Mouse (Mus musculus) splenic B cell, adult 2 months (primary cell): Measurements from ENCODE around the gene Irs2.

ENCODE experiments used
- DNase-seq: peaks from one replicate; pipeline ENCODE4 v3.0.0-alpha.2; 2011; ENCODE audit warnings: low read depth, low spot score
- H3K27me3 ChIP-seq: 2 replicates; pipeline ENCODE4 v1.6.1; 2012; ENCODE audit warnings: mild to moderate bottlenecking, low read length, moderate library complexity, mixed read lengths; ENCODE audit not compliant: control insufficient read depth, poor library complexity, insufficient read depth, severe bottlenecking
- H3K36me3 ChIP-seq: 2 replicates; pipeline ENCODE4 v1.6.1; 2012; ENCODE audit warnings: mild to moderate bottlenecking, low read length, moderate library complexity, mixed read lengths; ENCODE audit not compliant: control insufficient read depth, poor library complexity, insufficient read depth, severe bottlenecking

Gene Irs2

DNA sequence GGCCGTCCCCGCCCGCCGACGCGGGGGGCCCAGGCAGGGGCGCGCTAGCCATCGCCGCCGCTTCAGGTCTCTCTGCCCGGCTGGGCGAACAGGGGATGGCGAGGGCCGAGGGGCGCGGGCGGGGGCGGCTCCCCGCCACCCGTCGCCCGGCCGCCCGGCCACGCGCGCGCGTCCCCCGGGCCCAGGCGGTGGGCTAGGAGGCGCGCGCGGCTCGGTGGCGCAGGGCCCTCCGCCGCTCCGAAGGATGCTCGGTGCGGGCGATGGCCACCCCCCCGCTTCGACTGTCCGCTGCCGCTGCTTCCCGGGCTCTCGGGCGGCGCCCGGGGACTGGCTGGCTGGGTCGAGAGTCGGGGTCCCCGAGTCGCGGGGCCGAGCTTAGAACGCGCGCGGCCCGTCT, at the start of gene Irs2:
TSS of gene Irs2 (minus strand) at position 80 of the 397 bp plus-strand sequence.
- DNase-seq, result no peak
- Histone ChIP-seq H3K27me3 (no peaks in the 10 kb centered on the region), H3K36me3 (no peaks in the 10 kb centered on the region)

DNA sequence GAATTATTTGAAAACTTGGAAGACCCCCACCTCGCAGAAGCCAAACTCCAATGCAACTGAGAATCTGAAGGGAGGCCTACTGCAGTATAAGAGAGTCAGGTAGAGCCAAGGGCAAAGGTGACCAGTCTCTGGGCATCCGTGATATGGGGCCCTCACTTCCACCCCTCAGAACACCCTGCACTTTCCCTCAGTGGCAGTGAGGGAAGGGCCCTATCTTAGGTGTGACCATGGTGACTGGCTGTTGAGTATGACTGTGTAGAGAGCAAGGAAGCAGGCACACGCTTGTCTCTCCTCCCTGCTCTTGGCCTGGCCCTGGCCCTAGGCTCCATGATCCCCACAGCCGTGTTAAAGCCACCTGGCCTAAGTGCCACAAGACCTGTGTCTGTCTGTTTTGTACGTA, 48.4 kb upstream of the Irs2 start:
- no peak for DNase-seq
- Histone ChIP-seq H3K27me3 (no peaks in the 10 kb centered on the region), H3K36me3 (no peaks in the 10 kb centered on the region)

DNA sequence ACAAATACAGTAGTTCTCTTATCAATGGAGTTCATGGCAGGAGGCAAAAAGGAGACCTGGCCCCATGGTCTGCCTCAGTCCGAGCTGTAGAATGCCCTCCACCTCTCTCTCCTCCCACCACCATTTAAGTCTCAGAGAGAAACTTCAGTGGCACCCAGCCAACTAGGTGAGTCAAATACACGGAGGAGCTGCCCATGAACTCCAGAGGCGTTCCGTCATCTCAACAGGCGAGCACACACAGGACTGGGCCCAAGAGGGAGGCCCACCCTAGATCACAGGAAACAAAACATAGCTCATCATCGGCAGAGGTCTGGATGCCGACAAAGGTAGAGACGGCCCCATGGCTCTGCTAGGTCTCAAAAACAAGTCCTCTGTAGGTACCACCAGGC, 47.9 kb upstream of the Irs2 start:
- DNase-seq, result no peak
- Histone ChIP-seq H3K36me3 (no peaks in the 10 kb centered on the region), H3K27me3 (no peaks in the 10 kb centered on the region)

DNA sequence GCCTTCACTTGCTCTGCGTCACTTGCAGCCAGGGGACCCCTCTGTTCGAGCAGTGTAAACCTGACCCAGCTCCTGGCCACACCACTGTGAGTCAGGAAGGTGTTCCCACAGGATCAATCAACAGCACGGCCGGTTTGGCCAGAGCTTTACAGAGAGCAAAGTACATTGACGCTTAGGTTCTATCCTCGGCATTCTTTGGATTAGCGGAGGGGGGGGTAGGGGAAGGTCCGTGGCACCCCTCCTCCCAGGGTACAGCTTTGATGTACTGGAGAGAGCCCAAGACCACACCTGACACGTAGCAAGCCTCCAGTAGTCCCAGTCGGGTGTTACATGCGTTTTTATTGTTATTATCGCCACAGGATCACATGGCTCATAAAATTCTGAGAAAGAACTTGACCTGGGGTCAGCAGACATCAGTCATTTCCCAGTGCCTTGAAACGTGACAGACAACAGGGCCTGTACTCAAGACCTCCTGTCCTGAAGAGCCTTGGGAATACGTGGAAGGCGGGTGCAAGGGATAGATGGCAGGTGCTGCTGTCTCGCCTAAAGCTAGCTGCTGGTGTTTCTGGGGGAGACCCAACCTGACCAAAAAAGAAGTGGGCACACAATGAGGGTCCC, 47.4 kb upstream of the Irs2 start:
- Histone ChIP-seq H3K36me3 (no peaks in the 10 kb centered on the region), H3K27me3 (no peaks in the 10 kb centered on the region)
- no peak for DNase-seq

DNA sequence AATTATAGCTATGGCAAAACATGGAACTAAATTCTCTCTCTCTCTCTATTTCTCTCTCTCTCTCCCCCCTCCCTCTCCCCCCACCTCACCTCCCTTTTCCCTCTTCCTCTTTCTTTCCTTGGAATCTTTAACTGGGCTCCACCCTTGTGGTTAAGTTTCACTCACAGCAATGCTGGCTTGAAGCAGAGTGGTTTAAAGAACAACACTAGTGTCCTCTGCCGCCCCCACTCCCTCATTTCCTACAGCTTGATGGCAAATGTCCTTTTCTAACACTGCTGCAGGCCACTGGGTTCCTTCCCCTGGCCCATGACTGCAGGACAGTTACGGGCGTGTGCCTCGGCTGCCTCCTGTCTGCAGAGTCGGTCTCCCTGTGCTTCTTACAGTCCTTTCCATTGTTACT, 41.6 kb upstream of the Irs2 start:
- H3K36me3 ChIP-seq, result no peaks in the 10 kb centered on the region
- H3K27me3 ChIP-seq, result no peaks in the 10 kb centered on the region
- DNase-seq, result no peak

DNA sequence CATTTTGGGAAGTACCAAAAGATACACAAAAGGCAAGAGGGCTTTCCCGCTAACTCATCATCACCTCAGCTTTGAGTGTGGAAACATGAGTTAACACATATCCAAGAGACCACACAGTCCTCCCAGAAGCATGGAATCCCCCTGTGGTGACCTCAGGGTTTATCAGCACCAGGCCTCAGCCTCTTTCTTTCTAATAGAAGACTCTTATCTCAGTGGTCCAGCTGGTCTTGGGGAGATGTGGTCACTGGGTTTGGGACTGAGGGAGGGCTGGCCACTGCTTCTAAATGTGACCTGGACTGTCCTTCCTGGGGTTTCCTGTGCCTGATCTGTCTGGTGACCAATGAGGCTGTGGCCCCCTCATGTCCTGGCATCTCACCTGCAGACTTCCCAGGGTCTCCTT, 39.6 kb upstream of the Irs2 start:
- no peaks in the 10 kb centered on the region for H3K36me3 ChIP-seq
- DNase-seq, result no peak
- no peaks in the 10 kb centered on the region for H3K27me3 ChIP-seq

DNA sequence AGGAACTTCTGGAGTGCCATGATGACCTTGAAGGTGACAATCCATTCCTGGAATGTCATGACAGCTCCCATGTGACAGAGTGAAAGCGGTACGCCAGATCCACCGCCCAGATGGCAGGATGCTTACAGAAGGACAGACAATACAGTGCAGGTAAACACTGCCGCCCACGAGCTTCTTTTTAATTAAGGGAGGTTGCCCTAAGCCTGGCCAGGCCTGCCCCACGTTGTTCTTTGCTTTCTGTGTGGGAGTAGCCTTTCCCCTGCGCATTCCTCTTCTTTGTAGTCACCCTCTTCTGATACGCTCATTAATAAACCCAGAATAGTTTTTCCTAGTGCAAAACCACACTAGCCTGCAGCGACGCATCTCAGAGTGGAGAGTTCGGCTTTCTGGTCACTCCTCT, 36.4 kb upstream of the Irs2 start:
- no peak for DNase-seq
- no peaks in the 10 kb centered on the region for H3K36me3 ChIP-seq
- H3K27me3 ChIP-seq, result no peaks in the 10 kb centered on the region

DNA sequence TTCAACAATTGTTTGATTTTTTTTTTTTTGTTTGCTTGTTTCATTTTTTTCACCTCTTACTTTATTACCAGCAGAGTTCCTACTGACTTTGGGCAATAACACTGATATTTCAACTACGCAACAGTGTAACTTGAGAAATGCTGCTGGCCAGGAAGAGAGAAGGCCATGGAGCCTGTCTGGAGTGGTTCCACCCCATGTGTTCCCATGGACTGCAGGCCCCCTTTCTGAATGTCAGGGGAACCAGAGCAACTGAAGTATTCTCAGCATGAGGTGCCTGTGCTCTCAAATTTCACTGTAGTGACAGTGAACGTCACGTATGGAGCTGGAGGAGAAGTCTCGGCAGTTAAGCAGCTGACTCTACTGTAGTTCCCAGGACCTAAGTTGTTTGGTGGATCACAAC, 35.3 kb upstream of the Irs2 start:
- no peaks in the 10 kb centered on the region for H3K36me3 ChIP-seq
- H3K27me3 ChIP-seq, result no peaks in the 10 kb centered on the region
- no peak for DNase-seq

DNA sequence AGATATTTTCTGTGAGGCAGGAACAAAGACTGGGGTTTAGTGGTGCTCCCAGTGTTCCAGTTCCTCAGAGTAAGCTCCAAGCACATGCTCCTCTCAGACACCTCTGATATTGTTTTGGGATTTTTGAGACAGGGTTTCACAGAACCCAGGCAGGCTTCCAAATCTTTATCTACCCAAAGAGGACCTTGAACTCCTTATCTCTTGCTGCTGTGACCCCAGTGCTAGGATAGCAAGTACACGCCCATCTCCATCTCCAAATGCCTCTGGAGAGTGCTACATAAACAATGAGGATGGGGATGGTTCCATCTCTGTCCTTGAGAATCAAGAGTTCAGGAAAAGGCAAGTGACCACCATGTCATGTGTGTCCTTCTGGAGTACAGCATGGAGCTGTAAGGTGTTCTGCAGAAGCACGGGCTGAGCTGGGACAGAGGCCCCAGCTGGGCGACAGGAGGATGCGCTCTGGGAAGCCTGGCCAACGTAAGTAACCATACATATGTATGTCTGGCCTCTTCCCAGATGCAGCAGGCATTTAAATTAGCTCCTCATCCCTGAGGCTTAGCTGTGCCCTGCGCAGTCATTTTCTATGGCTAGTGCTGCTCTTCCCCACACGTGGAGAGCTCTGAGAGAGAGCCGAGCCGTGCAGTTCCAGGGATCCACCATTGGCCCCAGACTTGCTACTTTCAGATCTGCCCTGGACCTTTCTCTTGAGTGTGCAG, 34.8 kb upstream of the Irs2 start:
- no peaks in the 10 kb centered on the region for H3K36me3 ChIP-seq
- no peak for DNase-seq
- no peaks in the 10 kb centered on the region for H3K27me3 ChIP-seq

DNA sequence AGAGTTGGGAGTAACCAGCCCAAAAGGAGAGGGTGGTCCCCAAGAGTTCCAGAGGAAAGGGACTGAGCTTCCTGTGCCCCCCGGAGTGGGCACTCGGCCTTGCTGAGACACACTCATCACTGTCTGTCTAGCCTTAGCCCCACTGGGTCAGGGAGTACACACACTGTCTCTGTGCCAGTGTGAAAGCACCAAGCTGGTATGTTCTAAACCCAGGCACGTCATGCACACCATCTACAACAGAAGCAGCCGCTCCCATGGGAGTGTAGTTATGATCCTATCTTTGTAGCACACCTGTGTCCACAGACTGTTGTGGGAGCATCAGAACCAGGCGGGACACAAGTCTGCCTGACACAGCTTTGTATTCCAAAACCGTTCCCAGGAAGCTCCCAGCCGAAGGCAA, 31.8 kb upstream of the Irs2 start:
- Histone ChIP-seq H3K36me3 (no peaks in the 10 kb centered on the region), H3K27me3 (no peaks in the 10 kb centered on the region)
- DNase-seq, result no peak

DNA sequence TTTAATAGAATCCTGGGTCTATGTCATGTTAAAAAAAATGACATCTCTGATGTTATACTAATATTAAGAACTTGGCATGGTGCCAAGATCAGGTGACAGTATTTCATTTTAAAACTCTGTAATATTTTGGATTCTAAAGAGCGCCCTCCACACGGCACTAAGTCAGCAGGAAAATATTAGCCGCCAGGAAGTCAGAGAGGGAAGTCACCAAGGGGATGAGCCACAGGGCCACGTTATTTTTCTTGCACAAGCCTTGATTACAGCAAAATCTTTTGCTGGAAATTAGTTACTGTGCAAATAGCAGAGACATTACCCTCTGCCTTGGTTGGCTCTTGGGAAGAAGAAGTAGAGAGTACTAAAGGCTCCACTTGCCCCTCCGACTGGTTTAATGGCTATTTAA, 30.5 kb upstream of the Irs2 start:
- Histone ChIP-seq H3K36me3 (no peaks in the 10 kb centered on the region), H3K27me3 (no peaks in the 10 kb centered on the region)
- DNase-seq, result no peak

DNA sequence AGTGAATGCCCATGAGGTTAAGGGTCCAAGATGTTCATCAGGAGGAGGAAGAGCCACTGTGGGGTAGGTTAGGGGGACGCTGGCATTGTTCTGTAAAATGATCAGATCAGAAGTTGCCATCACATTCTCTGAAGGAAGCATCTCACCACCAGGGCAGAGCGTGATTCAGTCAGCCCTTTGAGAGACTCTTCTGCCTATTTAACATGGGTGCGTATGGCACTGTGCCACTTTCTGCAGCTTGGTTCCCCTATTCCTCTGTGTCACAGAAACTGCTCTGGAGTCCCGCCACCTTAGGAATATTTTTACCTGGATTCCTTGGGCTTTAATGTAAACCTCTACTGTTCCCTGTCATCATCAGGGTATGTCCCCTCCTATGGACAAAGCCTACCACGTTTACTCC, 30.1 kb upstream of the Irs2 start:
- Histone ChIP-seq H3K27me3 (no peaks in the 10 kb centered on the region), H3K36me3 (no peaks in the 10 kb centered on the region)
- no peak for DNase-seq

DNA sequence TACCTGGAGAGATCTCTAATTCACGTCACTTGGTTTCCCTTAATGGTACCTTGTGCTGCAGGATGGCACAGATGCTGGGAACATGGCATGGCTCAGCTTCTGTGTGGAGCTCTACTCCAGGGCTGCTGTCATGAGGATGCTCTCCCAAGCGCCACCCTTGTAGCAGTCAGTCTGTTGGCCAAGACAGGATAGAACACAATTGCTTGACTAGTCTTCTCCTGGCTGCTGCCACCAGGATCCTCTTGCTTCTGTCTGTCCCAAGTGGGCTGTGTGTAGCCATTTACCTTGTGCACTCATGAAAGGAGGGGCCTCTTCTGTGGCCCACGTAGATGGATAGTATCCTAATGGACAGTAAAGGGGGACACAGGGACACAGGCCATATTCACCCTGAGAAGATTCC, 28.5 kb upstream of the Irs2 start:
- Histone ChIP-seq H3K36me3 (no peaks in the 10 kb centered on the region), H3K27me3 (no peaks in the 10 kb centered on the region)
- no peak for DNase-seq

DNA sequence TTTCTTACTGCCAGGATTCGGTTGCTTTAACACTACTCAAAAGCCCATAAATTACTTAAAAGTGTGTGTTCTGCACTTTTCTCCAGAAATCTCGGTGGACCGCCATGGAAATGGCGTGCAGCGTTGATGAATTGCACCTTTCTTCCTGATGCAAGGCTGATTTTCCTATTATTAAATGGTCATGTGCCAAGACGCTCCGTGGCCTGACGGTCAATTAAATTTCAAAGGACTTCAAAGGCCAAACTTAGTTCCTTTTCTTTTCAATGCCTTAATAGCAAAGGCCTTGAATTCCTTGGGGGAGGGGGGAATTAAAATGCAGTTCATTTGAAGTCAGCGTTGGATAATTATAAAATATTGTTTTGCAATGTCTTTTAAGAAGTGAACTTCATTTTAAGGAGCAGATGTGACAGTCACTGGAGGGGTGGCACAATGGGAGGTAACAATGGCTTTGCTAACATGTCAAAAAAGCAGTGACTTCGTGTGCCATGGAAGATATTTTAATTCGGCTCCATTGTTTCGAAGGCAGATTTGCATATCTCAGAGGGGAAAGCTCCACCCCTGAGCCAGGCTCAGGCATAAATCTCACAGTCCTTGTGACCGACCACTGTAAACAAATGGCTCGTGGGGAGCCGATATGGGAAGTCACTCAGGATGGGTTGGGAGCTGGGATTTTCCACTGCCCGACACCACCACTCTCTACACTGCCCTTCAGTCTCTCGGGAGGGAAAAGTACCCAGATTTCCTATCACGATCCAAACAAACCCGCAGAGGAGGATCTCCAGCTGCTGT, 27.6 kb upstream of the Irs2 start:
- Histone ChIP-seq H3K27me3 (no peaks in the 10 kb centered on the region), H3K36me3 (no peaks in the 10 kb centered on the region)
- no peak for DNase-seq

DNA sequence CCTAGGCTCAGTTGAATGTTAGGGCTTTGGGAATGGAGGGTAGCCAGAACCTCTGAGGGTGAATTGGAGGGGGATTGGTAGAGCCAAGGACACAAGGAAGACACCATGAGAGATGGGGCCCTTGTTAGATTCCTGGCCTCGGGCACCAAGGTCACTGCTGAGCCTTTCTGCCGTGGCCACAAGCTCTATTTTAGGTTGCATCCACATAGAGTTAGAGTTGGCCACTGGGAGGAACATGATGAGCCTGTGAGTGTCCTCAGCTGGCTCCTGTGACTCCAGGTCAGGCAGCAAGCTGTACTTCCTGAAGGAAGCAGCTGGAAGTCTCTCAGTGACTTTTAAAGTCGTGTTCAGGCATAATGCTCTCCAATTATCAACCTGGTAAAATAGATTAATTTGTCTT, 16.6 kb upstream of the Irs2 start:
- H3K36me3 ChIP-seq, result no peaks in the 10 kb centered on the region
- H3K27me3 ChIP-seq, result no peaks in the 10 kb centered on the region
- DNase-seq, result no peak
